Mouse (Mus musculus) kidney, adult 2 months (tissue): ENCODE data around the gene Mybl2. TPM values are rescaled to one million over a fixed set of nuclear protein-coding genes. Genes with fewer than 3 reads are reported as not detected.

Source experiments
- DNase-seq: peaks from one replicate; pipeline ENCODE4 v3.0.0; 2021
- H3K27ac ChIP-seq: fragments of 200-500 bp; 2 replicates; pipeline ENCODE4 v1.5.1; 2012; ENCODE audit warnings: low read depth, low read length, control low read depth, inconsistent platforms; ENCODE audit not compliant: insufficient read depth
- H3K27me3 ChIP-seq: fragments of 200-500 bp; replicated peaks from 2 replicates; pipeline ENCODE4 v1.6.1; 2012; ENCODE audit warnings: mild to moderate bottlenecking, moderate library complexity, low read length, inconsistent platforms; ENCODE audit not compliant: control insufficient read depth, insufficient read depth
- H3K36me3 ChIP-seq: fragments of 200-500 bp; 2 replicates; pipeline ENCODE4 v1.6.1; 2012; ENCODE audit warnings: mild to moderate bottlenecking, moderate library complexity, low read length, inconsistent platforms; ENCODE audit not compliant: control insufficient read depth, insufficient read depth
- H3K4me1 ChIP-seq: fragments of 200-500 bp; 2 replicates; pipeline ENCODE4 v1.6.1; 2011; ENCODE audit warnings: low read length; ENCODE audit not compliant: control insufficient read depth, insufficient read depth
- H3K4me3 ChIP-seq: fragments of 200-500 bp; 2 replicates; pipeline ENCODE4 v1.5.1; 2011; ENCODE audit warnings: mild to moderate bottlenecking, low read depth, low read length, control low read depth; ENCODE audit not compliant: insufficient read depth
- CTCF ChIP-seq: fragments of 200-500 bp; conservative IDR thresholded peaks from 2 replicates; pipeline ENCODE4 v1.5.1; 2011; ENCODE audit warnings: low read depth, mild to moderate bottlenecking, control low read depth, low read length, moderate library complexity, mixed read lengths; ENCODE audit not compliant: insufficient read depth, insufficient read length
- POLR2A ChIP-seq: fragments of 200-500 bp; IDR thresholded peaks from one replicate; pipeline ENCODE4 v1.6.1; 2011; ENCODE audit warnings: low read depth, low read length, control low read depth
- WGBS: fragments of 180-500 bp; shearing (Covaris S2); methylation state at CpG from one replicate; pipeline ENCODE4 v1.1.7; 2018; 5-methylcytosine and 5-hydroxymethylcytosine counted together
- polyA plus RNA-seq: library from polyadenylated mRNA; depleted of rRNA; stranded (reverse); fragments of >200 nt; gene quantifications from 2 replicates; pipeline ENCODE4 v1.2.3, GENCODE M21; 2012

Mybl2 gene
- polyA plus RNA-seq, 1 experiment = 1.4 TPM

DNA sequence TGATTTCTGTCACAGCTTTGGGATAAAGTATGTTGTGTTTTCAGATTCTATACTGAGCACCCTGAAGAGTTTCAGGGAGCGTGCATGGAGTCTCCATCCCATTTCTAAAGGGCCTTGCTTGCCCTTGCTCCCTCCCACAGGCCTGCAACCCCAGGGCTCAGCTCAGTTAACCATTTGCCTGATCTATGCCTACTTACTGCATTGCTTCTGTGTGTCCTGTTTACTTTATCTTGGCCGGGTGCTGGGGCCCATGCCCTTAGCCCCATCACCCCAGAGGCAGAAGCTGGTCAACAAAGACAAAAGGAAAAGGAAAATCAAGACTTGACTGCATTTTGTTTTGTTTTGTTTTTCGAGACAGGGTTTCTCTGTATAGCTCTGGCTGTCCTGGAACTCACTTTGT lies 17.1 kb downstream of the Mybl2 start:
- no peaks in the 10 kb centered on the region for H3K36me3 ChIP-seq
- H3K4me3 ChIP-seq = no peak overlapping the region
- WGBS = 78% methylated on average over 3 of the region's 3 CpGs
- no peaks in the 10 kb centered on the region for H3K27me3 ChIP-seq
- DNase-seq = peak; percentile 22
- H3K4me1 ChIP-seq = no peaks in the 10 kb centered on the region
- H3K27ac ChIP-seq = no peak overlapping the region
- no peak for TF ChIP-seq POLR2A
- TF ChIP-seq CTCF = no peak

GRCm38 (mm10) chr2:163073023-163073757 lies 18.7 kb downstream of the Mybl2 start:
- 93% methylated on average over 9 of the region's 9 CpGs for WGBS

DNA sequence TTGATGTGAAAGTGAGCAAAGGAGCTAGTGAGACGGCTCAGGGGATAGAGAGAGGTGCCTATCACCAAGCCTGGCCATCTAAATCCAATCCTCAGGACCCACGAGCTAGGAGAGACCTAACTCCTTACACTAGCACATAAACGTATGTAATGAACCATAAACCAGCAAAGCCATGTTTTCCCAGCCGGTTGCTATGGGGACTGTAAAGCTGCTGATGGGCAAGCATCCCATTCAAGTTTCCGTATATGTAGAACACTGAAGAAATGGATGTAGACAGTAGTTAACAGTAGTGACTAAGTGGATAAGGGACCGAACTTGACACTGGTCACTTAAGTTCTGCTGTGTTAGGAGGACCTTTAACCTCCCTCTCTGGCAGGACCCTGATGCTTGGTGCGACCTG lies 19.5 kb downstream of the Mybl2 start:
- Histone ChIP-seq H3K36me3 (no peaks in the 10 kb centered on the region), H3K27ac (no peak overlapping the region), H3K4me3 (no peak overlapping the region), H3K27me3 (no peaks in the 10 kb centered on the region), H3K4me1 (no peaks in the 10 kb centered on the region)
- WGBS = 89% methylated on average over 7 of the region's 7 CpGs
- TF ChIP-seq CTCF = no peak
- no peak for TF ChIP-seq POLR2A
- no peak for DNase-seq

More at GRCm38 (mm10) chr2:163073023-163073757, 18.7 kb downstream of the Mybl2 start:
- Histone ChIP-seq H3K36me3 (no peaks in the 10 kb centered on the region), H3K4me3 (no peak overlapping the region), H3K27me3 (no peaks in the 10 kb centered on the region), H3K27ac (no peak overlapping the region), H3K4me1 (no peaks in the 10 kb centered on the region)
- peak; percentile 61 for DNase-seq
- TF ChIP-seq POLR2A (no peak), CTCF (no peak)

- no peak for TF ChIP-seq POLR2A
- no peak for DNase-seq
- Histone ChIP-seq H3K4me1 (no peaks in the 10 kb centered on the region), H3K27ac (no peak overlapping the region), H3K4me3 (no peak overlapping the region), H3K27me3 (no peaks in the 10 kb centered on the region), H3K36me3 (no peaks in the 10 kb centered on the region)
- WGBS = 95% methylated on average over 12 of the region's 12 CpGs
Observed at GRCm38 (mm10) chr2:163074808-163075207, 20.3 kb downstream of the Mybl2 start.

DNA sequence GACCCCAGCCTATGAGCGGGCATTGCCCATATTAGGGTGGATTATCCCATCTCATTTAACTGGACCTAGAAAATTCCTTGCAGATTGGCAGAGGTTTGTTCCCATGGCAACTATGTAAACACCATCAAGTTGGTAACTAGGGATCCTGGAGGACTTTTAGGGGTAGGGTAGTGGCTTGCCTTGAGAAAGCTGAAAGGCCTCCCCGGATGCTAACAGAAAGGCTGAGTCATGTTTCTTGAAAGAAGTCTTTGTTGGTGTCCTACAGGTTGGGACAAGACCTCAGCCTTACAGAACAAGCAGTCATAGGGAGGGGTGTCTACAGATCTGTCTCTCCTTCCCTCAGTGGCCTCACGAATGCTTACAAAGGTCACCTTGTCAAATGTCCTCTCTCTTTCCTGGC lies 20.7 kb downstream of the Mybl2 start:
- TF ChIP-seq POLR2A = no peak
- no peak for TF ChIP-seq CTCF
- H3K27ac ChIP-seq = no peak overlapping the region
- 78% methylated on average over 3 of the region's 3 CpGs for WGBS
- no peak overlapping the region for H3K4me3 ChIP-seq
- H3K4me1 ChIP-seq = no peaks in the 10 kb centered on the region
- no peak for DNase-seq
- H3K36me3 ChIP-seq = no peaks in the 10 kb centered on the region
- H3K27me3 ChIP-seq = no peaks in the 10 kb centered on the region

GRCm38 (mm10) chr2:163079041-163079440 lies 24.6 kb downstream of the Mybl2 start:
- H3K36me3 ChIP-seq = no peaks in the 10 kb centered on the region
- no peak overlapping the region for H3K27ac ChIP-seq
- 60% methylated on average over 4 of the region's 4 CpGs for WGBS
- no peak overlapping the region for H3K4me3 ChIP-seq
- peak; percentile 54 for DNase-seq
- no peaks in the 10 kb centered on the region for H3K4me1 ChIP-seq
- TF ChIP-seq CTCF (no peak), POLR2A (no peak)
- no peaks in the 10 kb centered on the region for H3K27me3 ChIP-seq

DNA sequence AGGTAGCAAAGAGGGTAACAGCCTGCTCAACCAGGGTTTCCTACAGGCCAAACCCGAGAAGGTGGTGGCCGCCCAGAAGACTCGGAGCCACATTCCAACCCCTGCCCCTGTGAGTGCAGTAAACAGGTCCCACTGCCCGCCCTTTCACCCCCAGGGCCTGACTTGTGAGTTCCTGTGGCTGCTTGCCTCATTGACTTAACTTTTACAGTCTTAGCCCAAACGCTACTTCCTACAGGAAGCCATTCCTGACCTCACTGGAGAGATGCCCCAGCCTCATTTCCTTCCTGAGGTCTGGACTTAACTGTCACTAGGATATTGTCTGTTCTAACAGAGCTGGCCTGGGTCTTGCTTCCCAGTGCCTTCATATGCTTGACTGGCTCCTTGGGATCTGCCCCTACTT lies 28.1 kb downstream of the Mybl2 start:
- no peaks in the 10 kb centered on the region for H3K36me3 ChIP-seq
- no peaks in the 10 kb centered on the region for H3K27me3 ChIP-seq
- TF ChIP-seq CTCF (no peak), POLR2A (no peak)
- DNase-seq = peak; percentile 73
- no peak overlapping the region for H3K4me3 ChIP-seq
- 38% methylated on average over 5 of the region's 5 CpGs for WGBS
- H3K27ac ChIP-seq = no peak overlapping the region
- H3K4me1 ChIP-seq = no peaks in the 10 kb centered on the region

DNA sequence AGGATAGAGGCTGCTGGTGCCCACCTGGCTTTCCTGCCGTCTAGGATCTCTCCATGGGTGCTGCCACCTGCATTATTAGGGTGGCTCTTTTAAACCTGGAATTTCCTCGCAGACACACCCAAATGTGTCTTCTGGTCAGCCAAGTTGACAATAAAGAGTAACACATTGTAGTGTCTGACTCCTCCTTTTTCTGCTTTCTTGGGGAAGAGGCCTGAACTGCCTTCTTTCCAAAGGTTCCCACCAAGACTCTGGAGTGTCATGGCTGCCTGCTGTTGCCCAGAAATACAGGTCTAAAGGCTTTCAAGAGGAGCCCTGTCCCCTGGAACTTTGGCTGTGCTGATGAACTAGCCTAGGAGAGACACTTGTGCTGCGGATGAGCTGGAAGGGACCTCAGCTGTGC lies 30.0 kb downstream of the Mybl2 start:
- no peak for DNase-seq
- Histone ChIP-seq H3K4me3 (no peak overlapping the region), H3K4me1 (no peaks in the 10 kb centered on the region), H3K27me3 (no peaks in the 10 kb centered on the region), H3K36me3 (no peaks in the 10 kb centered on the region), H3K27ac (no peak overlapping the region)
- WGBS = 95% methylated on average over 3 of the region's 3 CpGs
- TF ChIP-seq CTCF = no peak
- no peak for TF ChIP-seq POLR2A
